Mouse (Mus musculus) embryonic stem cell, embryonic (primary cell): ENCODE data around the gene Nrbp1.

Experiments used
- CTCF ChIA-PET, 4 experiments: fragments of 300-600 bp in 2 of 4; fragments of 350-600 bp in 2 of 4; sonication (Branson Sonifier 250); formaldehyde crosslinking; loops; one replicate each; lab custom pipeline; 2022; ENCODE audit warnings: inconsistent platforms in 2 of 4; lab: Charles Lee
- POLR2A ChIA-PET, 4 experiments: fragments of 300-600 bp in 2 of 4; fragments of 350-600 bp in 2 of 4; sonication (Branson Sonifier 250); formaldehyde crosslinking; loops; one replicate each; lab custom pipeline; 2022; ENCODE audit warnings: antibody characterized with exemption in 4 of 4, inconsistent platforms in 1 of 4; lab: Charles Lee

Gene Nrbp1

GRCm38 (mm10) chr5:31200327-31200768, 40.3 kb upstream of the Nrbp1 start:
- ChIA-PET CTCF (interaction anchor here in 2 of 4 experiments (0.6 to 1.0 kb wide), 2 partner anchors 59 to 79 kb away, joined by 3 read pairs; no protein-coding TSS in a partner anchor), POLR2A (interaction anchor here (0.6 to 17.9 kb wide), 17 partner anchors 3 to 301 kb away, joined by 3 to 263 read pairs (median 14); partner anchors contain the start of genes Eif2b4 (in 2 of the 4), Gm29609 (in 2 of the 4), Gtf3c2 (in 2 of the 4) and Snx17 (in 2 of the 4))

GRCm38 (mm10) chr5:31201042-31201741, 39.5 kb upstream of the Nrbp1 start:
- ChIA-PET CTCF (interaction anchor here in 1 of 4 experiments (0.6 to 2.2 kb wide), 3 partner anchors 9 to 80 kb away, joined by 3 to 13 read pairs (median 8); partner anchors contain the start of genes Eif2b4 and Snx17), POLR2A (interaction anchor here (0.6 to 17.9 kb wide), 44 partner anchors 4 to 326 kb away, joined by 3 to 263 read pairs (median 6); partner anchors contain the start of genes Gm29609 (in 4 of the 4), Gtf3c2 (in 4 of the 4), Eif2b4 (in 3 of the 4) and Snx17 (in 3 of the 4))

GRCm38 (mm10) chr5:31201742-31202590, 38.7 kb upstream of the Nrbp1 start, which contains the start of gene Zfp513:
Zfp513 (minus strand) TSS chr5:31202303.
- POLR2A ChIA-PET = interaction anchor here (0.6 to 17.9 kb wide), 81 partner anchors 4 to 1257 kb away, joined by 3 to 263 read pairs (median 4); partner anchors contain the start of genes Eif2b4 (in 4 of the 4), Gm29609 (in 4 of the 4), Gtf3c2 (in 4 of the 4) and Snx17 (in 4 of the 4)
- CTCF ChIA-PET = interaction anchor here in 3 of 4 experiments (0.7 to 2.2 kb wide), 9 partner anchors 10 to 154 kb away, joined by 3 to 13 read pairs (median 3); partner anchors contain the start of genes Ppm1g (in 2 of the 3), Atraid (in 1 of the 3), Eif2b4 (in 1 of the 3) and Snx17 (in 1 of the 3)

- ChIA-PET POLR2A (interaction anchor here (0.7 to 17.9 kb wide), 35 partner anchors 4 to 316 kb away, joined by 3 to 263 read pairs (median 7); partner anchors contain the start of genes Gm29609 (in 4 of the 4), Gtf3c2 (in 4 of the 4), Eif2b4 (in 3 of the 4) and Snx17 (in 3 of the 4)), CTCF (interaction anchor here in 3 of 4 experiments (0.7 to 2.2 kb wide), 5 partner anchors 10 to 18 kb away, joined by 3 to 13 read pairs (median 5); partner anchors contain the start of genes Eif2b4 (in 1 of the 3), Ppm1g (in 1 of the 3) and Snx17 (in 1 of the 3))
These were observed 37.7 kb upstream of the Nrbp1 start for GRCm38 (mm10) chr5:31202933-31203332.

- ChIA-PET CTCF (no interaction called here), POLR2A (interaction anchor here in 2 of 4 experiments (1.3 to 17.9 kb wide), 9 partner anchors 4 to 156 kb away, joined by 4 to 240 read pairs (median 16); partner anchors contain the start of genes Eif2b4 (in 2 of the 2), Ppm1g (in 2 of the 2), Snx17 (in 2 of the 2) and Atraid (in 1 of the 2))
These were observed 36.8 kb upstream of the Nrbp1 start for GRCm38 (mm10) chr5:31203866-31204265.

GRCm38 (mm10) chr5:31204421-31204820, 36.2 kb upstream of the Nrbp1 start:
- ChIA-PET POLR2A (interaction anchor here in 2 of 4 experiments (1.3 to 17.9 kb wide), 8 partner anchors 3 to 156 kb away, joined by 4 to 240 read pairs (median 8); partner anchors contain the start of genes Eif2b4 (in 2 of the 2), Ppm1g (in 2 of the 2), Snx17 (in 2 of the 2) and Atraid (in 1 of the 2)), CTCF (no interaction called here)

GRCm38 (mm10) chr5:31216554-31216953, 24.1 kb upstream of the Nrbp1 start:
- ChIA-PET CTCF (interaction anchor here in 2 of 4 experiments (0.8 to 1.3 kb wide), 2 partner anchors 14 to 20 kb away, joined by 3 to 5 read pairs; partner anchors contain the start of gene Zfp513 (in 1 of the 2)), POLR2A (interaction anchor here in 3 of 4 experiments (0.6 to 17.9 kb wide), 6 partner anchors 12 to 169 kb away, joined by 3 to 240 read pairs (median 3); partner anchors contain the start of genes Zfp513 (in 3 of the 3), Atraid (in 1 of the 3), Eif2b4 (in 1 of the 3) and Snx17 (in 1 of the 3))

- ChIA-PET CTCF (interaction anchor here in 3 of 4 experiments (0.6 to 1.9 kb wide), 8 partner anchors 16 to 327 kb away, joined by 3 to 8 read pairs (median 5); partner anchors contain the start of genes Eif2b4 (in 1 of the 3), Snx17 (in 1 of the 3) and Zfp513 (in 1 of the 3)), POLR2A (interaction anchor here in 3 of 4 experiments (0.6 to 10.6 kb wide), 25 partner anchors 9 to 1761 kb away, joined by 3 to 95 read pairs (median 4); partner anchors contain the start of genes Zfp513 (in 3 of the 3), Eif2b4 (in 2 of the 3), Gm29609 (in 2 of the 3) and Gtf3c2 (in 2 of the 3))
These were observed 22.4 kb upstream of the Nrbp1 start for GRCm38 (mm10) chr5:31218294-31218693.

GRCm38 (mm10) chr5:31219070-31219469, 21.6 kb upstream of the Nrbp1 start:
- CTCF ChIA-PET = interaction anchor here (0.6 to 1.9 kb wide), 25 partner anchors 8 to 1794 kb away, joined by 3 to 14 read pairs (median 4); partner anchors contain the start of genes Ost4 (in 2 of the 4), Atraid (in 1 of the 4), Eif2b4 (in 1 of the 4) and Slc5a6 (in 1 of the 4)
- POLR2A ChIA-PET = interaction anchor here (0.6 to 10.6 kb wide), 39 partner anchors 10 to 1509 kb away, joined by 3 to 95 read pairs (median 4); partner anchors contain the start of genes Eif2b4 (in 3 of the 4), Gm29609 (in 3 of the 4), Gtf3c2 (in 3 of the 4) and Snx17 (in 3 of the 4)

GRCm38 (mm10) chr5:31219474-31219873, 21.2 kb upstream of the Nrbp1 start:
- ChIA-PET POLR2A (interaction anchor here (0.6 to 10.6 kb wide), 21 partner anchors 10 to 544 kb away, joined by 3 to 95 read pairs (median 4); partner anchors contain the start of genes Gm29609 (in 3 of the 4), Gtf3c2 (in 3 of the 4), Eif2b4 (in 2 of the 4) and Snx17 (in 2 of the 4)), CTCF (interaction anchor here in 3 of 4 experiments (0.7 to 1.9 kb wide), 12 partner anchors 10 to 171 kb away, joined by 3 to 14 read pairs (median 5); partner anchors contain the start of genes Atraid (in 1 of the 3), Eif2b4 (in 1 of the 3), Slc5a6 (in 1 of the 3) and Snx17 (in 1 of the 3))

GRCm38 (mm10) chr5:31219911-31220447, 20.7 kb upstream of the Nrbp1 start:
- POLR2A ChIA-PET = interaction anchor here in 3 of 4 experiments (0.6 to 10.6 kb wide), 16 partner anchors 11 to 510 kb away, joined by 3 to 95 read pairs (median 4); partner anchors contain the start of genes Gm29609 (in 3 of the 3), Gtf3c2 (in 3 of the 3), Zfp513 (in 3 of the 3) and Snx17 (in 2 of the 3)
- CTCF ChIA-PET = no interaction called here

GRCm38 (mm10) chr5:31220448-31221303, 20.0 kb upstream of the Nrbp1 start, which contains the start of gene Ppm1g:
Ppm1g (minus strand) TSS chr5:31220687.
- POLR2A ChIA-PET = interaction anchor here (0.5 to 10.6 kb wide), 51 partner anchors 10 to 507 kb away, joined by 3 to 95 read pairs (median 4); partner anchors contain the start of genes Gm29609 (in 3 of the 4), Gm9970 (in 3 of the 4), Gtf3c2 (in 3 of the 4) and Nrbp1 (in 3 of the 4)
- CTCF ChIA-PET = interaction anchor here (0.6 to 1.4 kb wide), 14 partner anchors 11 to 1562 kb away, joined by 3 to 7 read pairs (median 4); partner anchors contain the start of genes Zfp513 (in 2 of the 4), Agbl5 (in 1 of the 4) and Gm9970 (in 1 of the 4)

- ChIA-PET CTCF (interaction anchor here (0.6 to 1.4 kb wide), 14 partner anchors 11 to 1562 kb away, joined by 3 to 7 read pairs (median 4); partner anchors contain the start of genes Zfp513 (in 2 of the 4), Agbl5 (in 1 of the 4) and Gm9970 (in 1 of the 4)), POLR2A (interaction anchor here (0.5 to 10.6 kb wide), 43 partner anchors 11 to 508 kb away, joined by 3 to 95 read pairs (median 5); partner anchors contain the start of genes Gm29609 (in 3 of the 4), Gm9970 (in 3 of the 4), Gtf3c2 (in 3 of the 4) and Nrbp1 (in 3 of the 4))
These were observed 19.2 kb upstream of the Nrbp1 start for GRCm38 (mm10) chr5:31221304-31221945.
